Mouse (Mus musculus): Measurements from ENCODE around the gene Acly.

DNA sequence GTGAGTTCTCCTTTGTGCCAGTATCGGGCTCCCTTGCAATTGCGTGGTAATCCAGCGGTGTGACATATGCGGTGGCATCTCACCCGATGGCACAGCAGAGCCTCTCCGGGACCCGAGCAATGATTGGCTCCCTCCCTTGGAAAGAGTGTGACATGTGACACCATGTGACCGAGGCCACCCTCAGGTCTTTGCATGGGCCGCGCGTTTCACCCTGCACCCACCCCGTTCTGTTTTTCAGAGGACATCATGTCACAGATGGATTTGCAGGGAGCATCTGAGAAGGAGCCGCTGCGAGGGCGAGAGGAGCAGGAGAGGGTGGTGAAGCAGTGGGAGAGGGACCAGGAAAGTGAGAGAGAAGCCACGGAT is 43.4 kb upstream of the Acly start:
- TF ChIP-seq POLR2A (IDR thresholded peaks at IDR 0.05; ENCODE audit: low read depth, low read length) (no peak), CTCF (IDR thresholded peaks at IDR 0.05; ENCODE audit: extremely low read depth, insufficient read depth, insufficient read length, insufficient replicate concordance) (no peak)
